12 mouse cellular contexts compared by ENCODE assay signal in the genomic region with DNA sequence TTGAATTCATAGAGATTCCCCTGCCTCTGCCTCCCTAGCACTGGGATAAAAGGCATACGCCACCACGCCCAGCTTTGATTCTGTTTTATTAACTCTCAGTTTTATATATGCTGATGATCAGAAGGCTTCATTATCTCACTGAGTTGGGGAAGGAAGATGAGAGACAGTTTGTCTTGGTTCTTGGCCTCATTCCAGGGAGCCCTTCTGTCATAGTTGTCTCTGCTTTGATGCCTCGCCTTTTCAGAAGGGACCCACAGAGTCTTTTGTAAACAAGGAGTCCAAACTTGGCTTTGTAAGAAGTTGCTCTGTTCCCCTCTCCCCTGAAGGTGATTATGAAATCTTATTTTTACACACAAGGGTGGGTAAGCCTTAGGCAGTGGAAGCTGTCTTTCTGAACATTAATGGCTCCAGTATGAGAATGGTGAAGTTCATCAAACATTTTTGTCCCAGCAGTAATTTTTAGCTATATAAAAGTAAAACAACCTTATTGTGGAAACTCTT. TPM values are rescaled to one million over a fixed set of nuclear protein-coding genes. Genes with fewer than 3 reads are reported as not detected.
DNase-seq lines count a peak whose midpoint lies in the region; TF ChIP-seq lines count a peak whose summit lies in the region.
"Had no signal": no experiment of that assay in that cellular context is flagged by ENCODE, and none has a peak within 500 bp of the region (broad histone marks: within the 10 kb centered on the region; RNA-seq: fewer than 3 reads in every experiment).

No protein-coding gene starts in this region.

- peak; percentile 15 to 40 for DNase-seq in cerebellum, postnatal 25 days
- DNase-seq in cerebellum, adult 11-12 months, result no peak
- peak; percentile 24 for DNase-seq in layer of hippocampus, adult 11-12 months (ENCODE audit: low spot score)
- DNase-seq in layer of hippocampus, adult 9-10 months (ENCODE audit: low spot score), result no peak
- DNase-seq in brain, embryonic 14.5 days (ENCODE audit: low read depth), result peak; percentile 54
- peak; percentile 44 for DNase-seq in lung, postnatal 36 days
- no peak for DNase-seq in frontal cortex, postnatal 36 days (ENCODE audit: low spot score in 2 of 2)
- DNase-seq: B cell, adult 2 months; gastrocnemius, adult 2 months; kidney, adult 9 months; right cerebral cortex, adult 18-20 months; thymus, postnatal 4 days had no signal

- no peak for TF ChIP-seq POLR2A in brain, embryonic 14.5 days (IDR thresholded peaks at IDR 0.05; ENCODE audit: borderline replicate concordance, extremely low read depth, insufficient read depth, insufficient read length, poor library complexity, severe bottlenecking)

- TF ChIP-seq CTCF in brain, embryonic 14.5 days (IDR thresholded peaks at IDR 0.05; ENCODE audit: borderline replicate concordance, extremely low read depth, insufficient read depth, insufficient read length), result no peak

RNA-seq across cellular contexts. Expression of a gene that starts 40.7 kb away (rescaled TPM):
- 7.4 and 11.5 TPM in 2 replicates for polyA plus RNA-seq in brain, embryonic 14.5 days (2012; rRNA removed)

Comparison
In these comparisons a context has a peak if more than half of its experiments do, and no peak if none do; other contexts are left out.
1. DNase-seq: peak in cerebellum, postnatal 25 days (2 of 2), layer of hippocampus, adult 11-12 months (single experiment), brain, embryonic 14.5 days (single experiment) and lung, postnatal 36 days (single experiment); none in cerebellum, adult 11-12 months (single experiment), layer of hippocampus, adult 9-10 months (single experiment) and frontal cortex, postnatal 36 days (0 of 2).